Mouse (Mus musculus) neural tube, embryonic 10.5 days (tissue): Measurements from ENCODE around the gene Iqschfp.

Experiments used
- DNase-seq: peaks from one replicate; pipeline ENCODE4 v3.0.0-alpha.2; 2017; ENCODE audit warnings: low spot score; ENCODE audit errors: extremely low spot score

The Iqschfp gene

DNA sequence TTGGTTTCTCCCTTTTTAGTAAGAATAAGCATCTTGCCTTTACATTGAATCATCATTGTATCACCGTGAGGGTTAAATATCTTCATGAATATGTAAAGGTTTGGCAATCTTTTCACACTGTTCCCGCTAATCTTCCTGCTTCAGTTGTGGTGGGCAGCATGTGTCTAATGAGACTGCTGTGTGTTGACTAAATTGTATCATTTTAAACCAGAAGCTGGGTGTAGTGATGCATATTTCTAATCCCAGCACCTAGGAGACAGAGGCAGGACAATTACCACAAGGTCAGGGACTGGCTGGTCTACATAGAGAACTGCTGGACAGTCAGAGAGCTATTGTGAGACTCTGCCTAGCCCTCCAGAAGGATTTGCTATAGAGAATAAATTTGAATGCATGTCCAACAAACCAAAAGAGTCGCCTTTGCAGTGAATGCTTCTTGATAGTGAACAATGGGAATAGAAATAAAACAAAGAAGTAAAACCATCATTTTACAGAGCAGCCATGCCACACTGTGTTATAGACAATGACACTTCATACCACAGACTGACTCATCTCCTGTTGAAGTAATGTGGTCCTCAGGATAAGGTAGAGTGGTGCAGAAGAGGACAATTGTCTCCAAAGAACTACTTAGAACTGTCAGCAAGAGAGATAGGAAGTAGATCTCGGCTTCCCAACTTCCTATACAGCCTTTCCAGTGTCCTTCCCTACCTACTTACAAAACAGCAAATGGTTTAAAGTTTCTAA is 310.3 kb downstream of the Iqschfp start:
- no peak for DNase-seq

GRCm38 (mm10) chr3:68203934-68204467 is 312.0 kb downstream of the Iqschfp start:
- no peak for DNase-seq

- DNase-seq = no peak
Measured at GRCm38 (mm10) chr3:68210422-68210821, 318.4 kb downstream of the Iqschfp start.

DNA sequence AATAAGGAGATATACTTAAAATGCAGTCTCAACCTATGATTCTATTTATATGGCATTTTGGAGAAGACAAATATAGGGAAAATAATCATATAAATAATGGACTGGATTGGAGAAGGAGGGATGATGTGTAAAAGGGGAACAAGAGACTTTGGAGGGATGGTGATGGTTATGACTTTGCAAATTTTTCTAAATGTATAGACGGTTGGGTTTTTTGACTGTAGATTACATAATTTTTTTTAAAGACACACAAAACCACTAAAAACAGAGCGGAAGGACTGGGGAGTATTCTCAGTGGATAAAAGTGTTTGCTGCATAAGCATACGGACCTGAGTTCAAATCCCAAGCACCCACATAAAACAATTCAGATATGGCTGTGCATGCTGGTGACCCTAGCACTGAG is 329.4 kb downstream of the Iqschfp start:
- DNase-seq = no peak

GRCm38 (mm10) chr3:68239887-68240286 is 347.9 kb downstream of the Iqschfp start:
- no peak for DNase-seq

- no peak for DNase-seq
Measured at GRCm38 (mm10) chr3:68243239-68243638, 351.2 kb downstream of the Iqschfp start.

- no peak for DNase-seq
Measured at GRCm38 (mm10) chr3:68246154-68246553, 354.1 kb downstream of the Iqschfp start.

DNA sequence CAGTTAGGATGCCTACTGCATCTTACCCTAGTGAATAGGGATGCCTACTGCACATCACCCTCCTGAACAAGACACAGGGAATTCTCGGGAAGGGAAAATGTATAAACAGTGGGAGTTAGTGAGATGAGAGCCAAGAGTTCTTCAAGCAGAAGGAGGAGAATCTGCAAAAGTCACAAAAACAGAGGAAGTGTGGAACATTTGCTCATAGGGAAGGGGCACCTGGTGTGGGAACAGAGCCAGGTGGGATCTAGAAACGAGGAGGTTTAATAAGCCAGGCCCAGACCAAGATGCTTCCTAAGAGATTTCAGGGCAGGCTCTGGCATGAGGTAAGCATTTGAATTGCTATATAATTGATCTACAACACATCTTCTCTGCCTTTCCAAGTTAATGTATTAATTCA is 358.6 kb downstream of the Iqschfp start:
- DNase-seq = no peak

- no peak for DNase-seq
Measured at GRCm38 (mm10) chr3:68252335-68252734, 360.3 kb downstream of the Iqschfp start.

DNA sequence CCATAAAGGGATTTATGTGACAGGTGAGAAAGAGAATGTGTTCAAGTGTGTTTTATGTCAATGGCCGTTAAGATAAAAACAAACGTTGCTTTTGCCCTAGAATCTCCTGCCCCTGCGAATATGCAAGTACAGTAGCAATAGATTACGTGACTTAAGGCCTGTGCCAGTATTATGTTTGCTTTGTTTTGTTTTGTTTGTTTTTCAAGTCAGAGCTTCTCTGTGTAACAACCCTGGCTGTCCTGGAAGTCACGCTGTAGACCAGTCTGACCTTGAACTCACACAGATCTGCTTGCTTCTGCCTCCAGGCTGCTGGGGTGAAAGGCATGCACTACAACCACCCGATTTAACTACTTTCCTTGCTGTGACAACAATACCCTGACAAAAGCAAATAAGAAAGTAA is 370.3 kb downstream of the Iqschfp start:
- no peak for DNase-seq

- DNase-seq = no peak
Measured at GRCm38 (mm10) chr3:68267905-68268304, 375.9 kb downstream of the Iqschfp start.

- no peak for DNase-seq
Measured at GRCm38 (mm10) chr3:68269251-68269650, 377.2 kb downstream of the Iqschfp start.

- no peak for DNase-seq
Measured at GRCm38 (mm10) chr3:68270246-68270645, 378.2 kb downstream of the Iqschfp start.

GRCm38 (mm10) chr3:68271457-68271856 is 379.4 kb downstream of the Iqschfp start:
- DNase-seq = no peak

DNA sequence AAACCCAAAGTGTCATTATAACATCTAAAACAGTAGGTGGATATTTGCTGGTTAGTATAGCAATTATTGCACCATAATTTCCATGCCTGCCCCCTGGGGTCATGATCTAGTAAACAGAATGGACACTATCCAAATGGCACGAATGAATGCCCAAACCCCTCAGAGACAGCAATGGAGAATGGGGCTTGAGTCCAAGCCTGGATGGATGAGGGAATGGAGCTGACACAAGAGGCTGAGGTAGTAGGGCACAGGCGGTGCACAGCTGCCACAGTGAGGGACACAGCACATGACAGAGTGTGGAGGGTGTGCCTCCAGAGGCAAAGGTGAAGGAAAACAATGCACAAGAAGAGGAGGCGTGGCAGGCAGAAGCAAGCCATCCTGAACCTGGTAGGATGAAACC is 379.8 kb downstream of the Iqschfp start:
- DNase-seq = no peak

DNA sequence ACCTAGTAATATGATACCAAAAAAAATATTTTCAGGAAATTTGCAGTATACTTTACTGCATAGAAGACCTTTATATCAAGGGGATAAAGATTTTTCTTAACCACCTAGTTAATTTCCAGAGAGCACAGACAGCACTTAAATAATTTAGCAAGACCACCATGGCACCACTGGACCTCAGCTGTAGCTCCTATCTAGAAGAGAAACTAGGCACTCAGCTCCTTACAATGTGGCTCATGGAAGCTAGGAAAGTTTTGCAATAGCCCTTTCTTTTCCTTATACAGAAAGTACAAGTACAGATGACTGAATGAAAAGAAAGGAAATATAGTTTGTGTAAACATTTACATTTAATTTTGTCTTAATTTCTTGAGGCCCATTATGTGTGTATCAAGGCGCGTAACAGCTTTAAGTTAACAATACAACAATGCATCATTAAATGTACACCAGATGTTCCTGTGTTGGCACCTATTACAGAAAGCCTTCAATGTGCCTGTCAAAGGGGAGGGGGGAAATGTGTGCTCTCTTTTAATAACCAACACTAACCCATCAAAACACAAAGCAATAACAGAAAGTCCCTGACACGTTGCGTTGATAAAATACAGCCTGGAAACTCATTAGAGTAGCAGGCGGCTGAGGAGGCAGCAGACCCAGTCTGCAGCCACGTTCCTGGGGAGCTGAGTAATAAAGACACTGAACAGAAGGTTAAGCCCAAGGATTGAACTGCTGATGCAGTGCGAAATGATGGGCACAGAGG is 391.0 kb downstream of the Iqschfp start:
- peak; percentile 25 for DNase-seq

- no peak for DNase-seq
Measured at GRCm38 (mm10) chr3:68283595-68283991, 391.6 kb downstream of the Iqschfp start.

DNA sequence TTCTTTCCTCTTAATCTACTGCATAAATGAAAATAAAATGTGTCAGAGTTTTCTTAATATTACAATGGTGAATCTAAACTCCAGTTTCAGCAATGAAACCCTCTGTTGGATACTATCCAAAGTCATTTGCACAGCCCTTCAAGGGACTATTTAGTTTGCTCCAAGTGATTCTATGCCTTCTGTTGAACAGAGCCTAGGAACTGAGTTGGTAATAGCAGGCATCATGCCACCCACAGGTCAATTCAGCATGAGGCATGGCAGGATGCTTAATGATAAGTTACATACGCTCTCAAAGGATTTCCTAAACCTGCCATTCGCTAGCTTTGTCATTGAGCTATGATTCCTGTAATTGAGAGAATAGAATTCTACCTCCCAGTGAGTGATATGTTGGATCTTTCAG is 392.5 kb downstream of the Iqschfp start:
- DNase-seq = no peak

DNA sequence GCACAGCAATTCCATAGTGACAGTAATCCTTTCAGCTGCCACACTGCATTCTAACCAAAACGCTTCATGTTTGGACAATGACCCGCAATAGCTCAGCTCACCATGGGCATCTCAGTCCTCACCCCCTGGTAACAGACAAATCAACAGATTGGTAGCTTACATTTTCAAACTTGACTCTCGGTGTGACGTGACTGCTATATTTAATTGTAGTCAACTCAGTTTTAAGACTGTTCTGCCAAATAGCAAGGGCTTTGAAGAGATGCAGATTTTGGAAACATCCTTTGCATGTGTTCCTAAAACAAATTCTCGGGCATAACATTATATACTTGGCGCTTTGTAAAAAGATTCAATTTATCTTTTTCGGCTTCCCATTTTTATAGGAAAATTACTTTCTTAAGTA is 404.7 kb downstream of the Iqschfp start:
- no peak for DNase-seq

GRCm38 (mm10) chr3:68305647-68306046 is 413.6 kb downstream of the Iqschfp start:
- no peak for DNase-seq

- DNase-seq = no peak
Measured at GRCm38 (mm10) chr3:68306726-68307125, 414.7 kb downstream of the Iqschfp start.

- no peak for DNase-seq
Measured at GRCm38 (mm10) chr3:68325575-68325974, 433.5 kb downstream of the Iqschfp start.

GRCm38 (mm10) chr3:68332515-68332914 is 440.5 kb downstream of the Iqschfp start:
- DNase-seq = no peak
